9 mouse cellular contexts compared by ENCODE assay signal in genomic region chr1:192755685-192756606, GRCm38 (mm10). TPM values are rescaled to one million over a fixed set of nuclear protein-coding genes. Genes with fewer than 3 reads are reported as not detected.
A peak's percentile ranks its signal among the peaks of the same experiment; 100 is the strongest.
DNase-seq lines count a peak whose midpoint lies in the region; ATAC-seq and TF ChIP-seq lines count a peak whose summit lies in the region.
"Had no signal": no experiment of that assay in that cellular context is flagged by ENCODE, and none has a peak within 500 bp of the region (broad histone marks: within the 10 kb centered on the region; RNA-seq: fewer than 3 reads in every experiment).

No protein-coding gene starts in this region.

- 0 out of 2 replicates have a peak, but pooled peaks cover 3% of the 10 kb centered on the region for H3K36me3 ChIP-seq in kidney, embryonic 16.5 days (ENCODE audit: insufficient read depth, low read length)
- no peaks in the 10 kb centered on the region for H3K36me3 ChIP-seq in forebrain, embryonic 11.5 days (ENCODE audit: control insufficient read depth, insufficient read depth, low read length)
- H3K36me3 ChIP-seq in limb, embryonic 14.5 days (ENCODE audit: control insufficient read depth, insufficient read depth, low read length), result no peaks in the 10 kb centered on the region
- H3K36me3 ChIP-seq in neural tube, embryonic 15.5 days, result no peaks in the 10 kb centered on the region

- no peaks in the 10 kb centered on the region for H3K27me3 ChIP-seq in kidney, embryonic 16.5 days (ENCODE audit: insufficient read depth, low read length)
- H3K27me3 ChIP-seq in forebrain, embryonic 11.5 days (ENCODE audit: control insufficient read depth, insufficient read depth, low read length), result no peaks in the 10 kb centered on the region
- H3K27me3 ChIP-seq in limb, embryonic 14.5 days (ENCODE audit: control insufficient read depth, insufficient read depth, low read length), result no peaks in the 10 kb centered on the region
- no peaks in the 10 kb centered on the region for H3K27me3 ChIP-seq in neural tube, embryonic 15.5 days (replicated peaks)

- H3K9me3 ChIP-seq in kidney, embryonic 16.5 days (ENCODE audit: low read length), result no peaks in the 10 kb centered on the region
- H3K9me3 ChIP-seq in forebrain, embryonic 11.5 days (ENCODE audit: control insufficient read depth, low read length), result no peaks in the 10 kb centered on the region
- no peaks in the 10 kb centered on the region for H3K9me3 ChIP-seq in limb, embryonic 14.5 days (ENCODE audit: control insufficient read depth, low read length)
- H3K9me3 ChIP-seq in neural tube, embryonic 15.5 days (replicated peaks), result no peaks in the 10 kb centered on the region

- 31% methylated on average over 13 of the region's 13 CpGs for WGBS in kidney, embryonic 16.5 days
- WGBS in forebrain, embryonic 11.5 days, result 54% methylated on average over 13 of the region's 13 CpGs
- WGBS in limb, embryonic 14.5 days, result 60% methylated on average over 13 of the region's 13 CpGs
- 27% methylated on average over 13 of the region's 13 CpGs for WGBS in neural tube, embryonic 15.5 days

- no peak overlapping the region for H3K9ac ChIP-seq in kidney, embryonic 16.5 days (replicated peaks; ENCODE audit: low read length)
- H3K9ac ChIP-seq in forebrain, embryonic 11.5 days (ENCODE audit: low read length), result no peak overlapping the region
- H3K9ac ChIP-seq in limb, embryonic 14.5 days (ENCODE audit: low read depth, low read length, severe bottlenecking), result no peak overlapping the region
- H3K9ac ChIP-seq in neural tube, embryonic 15.5 days (replicated peaks), result no peak overlapping the region

- peak; percentile 87 for ATAC-seq in kidney, embryonic 16.5 days (ENCODE audit: low FRiP score, low TSS enrichment)
- ATAC-seq in forebrain, embryonic 11.5 days (replicated peaks; ENCODE audit: low FRiP score), result peak; percentile 90
- ATAC-seq in limb, embryonic 14.5 days (ENCODE audit: low FRiP score, low read depth), result peak; percentile 72; the same call in 1 of the 2 replicates
- peak; percentile 81 for ATAC-seq in neural tube, embryonic 15.5 days (ENCODE audit: low FRiP score)
- ATAC-seq: inflammation-experienced regulatory T-cells, adult 6 months had no signal

- H3K4me3 ChIP-seq in kidney, embryonic 16.5 days (ENCODE audit: low read length), result no peak overlapping the region
- no peak overlapping the region for H3K4me3 ChIP-seq in forebrain, embryonic 11.5 days (ENCODE audit: low read depth, low read length)
- no peak overlapping the region for H3K4me3 ChIP-seq in limb, embryonic 14.5 days (replicated peaks; ENCODE audit: low read length)
- no peak overlapping the region for H3K4me3 ChIP-seq in neural tube, embryonic 15.5 days (replicated peaks)

- TF ChIP-seq POLR2A in limb, embryonic 14.5 days (IDR thresholded peaks at IDR 0.05; ENCODE audit: borderline replicate concordance, extremely low read depth, insufficient read depth, insufficient read length), result no peak

- peaks cover 24% of the 10 kb centered on the region for H3K4me1 ChIP-seq in kidney, embryonic 16.5 days (ENCODE audit: insufficient read depth, low read length)
- peaks cover 8% of the 10 kb centered on the region; the same call in 1 of the 2 replicates for H3K4me1 ChIP-seq in forebrain, embryonic 11.5 days (replicated peaks; ENCODE audit: control insufficient read depth, insufficient read depth, low read length)
- peaks cover 16% of the 10 kb centered on the region for H3K4me1 ChIP-seq in limb, embryonic 14.5 days (ENCODE audit: control insufficient read depth, insufficient read depth, low read length)
- peaks cover 24% of the 10 kb centered on the region for H3K4me1 ChIP-seq in neural tube, embryonic 15.5 days

- H3K4me2 ChIP-seq in kidney, embryonic 16.5 days (replicated peaks; ENCODE audit: low read depth, low read length), result peak overlapping the region; percentile 7; the same call in 1 of the 2 replicates
- no peak overlapping the region for H3K4me2 ChIP-seq in forebrain, embryonic 11.5 days (ENCODE audit: low read depth, low read length, severe bottlenecking)
- H3K4me2 ChIP-seq in limb, embryonic 14.5 days (replicated peaks; ENCODE audit: low read depth, low read length, severe bottlenecking), result no peak overlapping the region
- peak overlapping the region; percentile 34 for H3K4me2 ChIP-seq in neural tube, embryonic 15.5 days

- H3K27ac ChIP-seq in kidney, embryonic 16.5 days (ENCODE audit: low read length), result peak overlapping the region; percentile 45
- H3K27ac ChIP-seq in forebrain, embryonic 11.5 days (ENCODE audit: low read depth, low read length), result 0 out of 2 replicates have a peak overlapping the region, but pooled peaks have one; percentile 19
- H3K27ac ChIP-seq in limb, embryonic 14.5 days (replicated peaks; ENCODE audit: low read depth, low read length), result no peak overlapping the region
- H3K27ac ChIP-seq in neural tube, embryonic 15.5 days (replicated peaks), result peak overlapping the region; percentile 75

- no peak for DNase-seq in kidney, postnatal 25 days
- no peak for DNase-seq in forebrain, embryonic 11.5 days (ENCODE audit: low spot score)
- no peak for DNase-seq in limb, embryonic 14.5 days (ENCODE audit: low spot score)
- DNase-seq in adrenal gland, postnatal 36 days, result no peak
- no peak for DNase-seq in cerebellum, adult 11-12 months
- DNase-seq in frontal cortex, adult 2 months (ENCODE audit: extremely low spot score in 1 of 2, low spot score in 1 of 2), result no peak

RNA-seq across cellular contexts. Expression of gene Hhat, which starts 15.1 kb away (rescaled TPM):
- 17.5 and 17.8 TPM in 2 replicates for polyA plus RNA-seq in kidney, embryonic 16.5 days (2015; fragmentation: Nextera tagmentation; extraction: Ambion mirVana)
- 6.2 and 8.0 TPM in 2 replicates for polyA plus RNA-seq in forebrain, embryonic 11.5 days (2014; fragmentation: Nextera tagmentation; extraction: Ambion mirVana)
- polyA plus RNA-seq in limb, embryonic 14.5 days (2012; rRNA removed), result 10.0 and 15.5 TPM in 2 replicates
- polyA plus RNA-seq in limb, embryonic 14.5 days (2014; fragmentation: Nextera tagmentation; extraction: Ambion mirVana), result 12.6 and 14.7 TPM in 2 replicates
- polyA plus RNA-seq in neural tube, embryonic 15.5 days (2015; fragmentation: Nextera tagmentation; extraction: Ambion mirVana), result 4.6 and 5.2 TPM in 2 replicates
- total RNA-seq in adrenal gland, postnatal 36 days (2021), result 1 to 10 TPM; 2.9 to 8.5 TPM
- polyA plus RNA-seq in frontal cortex, adult 2 months (2012; rRNA removed), result 1.6 and 1.7 TPM in 2 replicates

Comparison
In these comparisons a context has a peak if more than half of its experiments do, and no peak if none do; other contexts are left out.
1. H3K4me2 ChIP-seq: peak in kidney, embryonic 16.5 days (single experiment) and neural tube, embryonic 15.5 days (single experiment); none in forebrain, embryonic 11.5 days (single experiment) and limb, embryonic 14.5 days (single experiment).
2. Peak in every context shown above with its lines, with median percentiles within 50 percentile points of each other: ATAC-seq.